Mouse (Mus musculus) heart, embryonic 12.5 days (tissue): ENCODE results near the gene Opa3. TPM values are rescaled to one million over a fixed set of nuclear protein-coding genes. Genes with fewer than 3 reads are reported as not detected.

ENCODE experiments used
- ATAC-seq: fragments of 200-750 bp; cut with Nextera tagmentation; 2 replicates; pipeline ENCODE4 v1.8.0; 2017; ENCODE audit warnings: moderate TSS enrichment, moderate library complexity; ENCODE audit not compliant: insufficient number of reproducible peaks, low FRiP score
- H3K27ac ChIP-seq: fragments of 300-500 bp; sonication (generic); 2 replicates; pipeline ENCODE4 v1.5.1; 2016; ENCODE audit warnings: mild to moderate bottlenecking, moderate library complexity; ENCODE audit not compliant: poor library complexity, severe bottlenecking
- H3K27me3 ChIP-seq: fragments of 300-500 bp; sonication (generic); replicated peaks from 2 replicates; pipeline ENCODE4 v1.6.1; 2016; ENCODE audit warnings: mild to moderate bottlenecking, moderate library complexity
- H3K36me3 ChIP-seq: fragments of 300-500 bp; sonication (generic); 2 replicates; pipeline ENCODE4 v1.6.1; 2016; ENCODE audit warnings: mild to moderate bottlenecking, moderate library complexity
- H3K4me1 ChIP-seq: fragments of 300-500 bp; sonication (generic); replicated peaks from 2 replicates; pipeline ENCODE4 v1.6.1; 2016; ENCODE audit warnings: mild to moderate bottlenecking
- H3K4me2 ChIP-seq: fragments of 300-500 bp; sonication (generic); 2 replicates; pipeline ENCODE4 v1.6.1; 2016; ENCODE audit warnings: mild to moderate bottlenecking, moderate library complexity
- H3K4me3 ChIP-seq: fragments of 300-500 bp; sonication (generic); 2 replicates; pipeline ENCODE4 v1.5.1; 2016; ENCODE audit warnings: mild to moderate bottlenecking
- H3K9ac ChIP-seq: fragments of 300-500 bp; sonication (generic); 2 replicates; pipeline ENCODE4 v1.6.1; 2016; ENCODE audit warnings: mild to moderate bottlenecking, moderate library complexity
- H3K9me3 ChIP-seq: fragments of 300-500 bp; sonication (generic); replicated peaks from 2 replicates; pipeline ENCODE4 v1.6.1; 2016; ENCODE audit warnings: mild to moderate bottlenecking, moderate library complexity
- WGBS: fragments of 180-500 bp; shearing (Covaris S2); methylation state at CpG from one replicate; pipeline ENCODE4 v1.1.7; 2016; 5-methylcytosine and 5-hydroxymethylcytosine counted together
- polyA plus RNA-seq: library from polyadenylated mRNA; unstranded; fragments of >200 nt; fragmentation: Nextera tagmentation; extraction: Ambion mirVana; gene quantifications from 2 replicates; pipeline ENCODE4 v1.2.1, GENCODE M21; 2016

The Opa3 gene
- polyA plus RNA-seq, 1 experiment from 2014 or later: 37.0 TPM

DNA sequence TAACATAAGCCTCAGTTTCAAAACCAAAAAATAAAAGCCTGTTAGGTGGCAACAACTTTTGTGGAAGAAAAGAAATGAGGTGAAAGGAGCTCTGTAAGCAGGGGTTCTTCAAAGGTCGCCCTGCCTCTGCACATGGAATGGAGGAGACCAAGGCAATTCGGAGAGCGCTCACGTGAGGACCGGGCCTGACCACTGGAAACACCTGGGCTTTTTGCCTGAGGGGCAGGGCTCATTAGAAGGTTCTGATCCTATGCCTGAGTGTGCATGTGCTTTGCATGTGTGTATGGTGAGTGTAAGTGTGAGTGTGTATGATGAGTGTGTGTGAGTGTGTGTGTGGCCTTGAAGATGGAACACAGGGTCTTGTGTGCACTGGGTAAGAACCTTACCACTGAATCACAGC, 2.8 kb downstream of the Opa3 start:
- Histone ChIP-seq H3K4me3 (no peak overlapping the region), H3K9ac (no peak overlapping the region), H3K9me3 (no peaks in the 10 kb centered on the region), H3K36me3 (peaks cover 20% of the 10 kb centered on the region), H3K4me2 (no peak overlapping the region), H3K4me1 (peaks cover 38% of the 10 kb centered on the region), H3K27ac (no peak overlapping the region), H3K27me3 (no peaks in the 10 kb centered on the region)
- 92% methylated on average over 5 of the region's 5 CpGs for WGBS
- no peak for ATAC-seq

DNA sequence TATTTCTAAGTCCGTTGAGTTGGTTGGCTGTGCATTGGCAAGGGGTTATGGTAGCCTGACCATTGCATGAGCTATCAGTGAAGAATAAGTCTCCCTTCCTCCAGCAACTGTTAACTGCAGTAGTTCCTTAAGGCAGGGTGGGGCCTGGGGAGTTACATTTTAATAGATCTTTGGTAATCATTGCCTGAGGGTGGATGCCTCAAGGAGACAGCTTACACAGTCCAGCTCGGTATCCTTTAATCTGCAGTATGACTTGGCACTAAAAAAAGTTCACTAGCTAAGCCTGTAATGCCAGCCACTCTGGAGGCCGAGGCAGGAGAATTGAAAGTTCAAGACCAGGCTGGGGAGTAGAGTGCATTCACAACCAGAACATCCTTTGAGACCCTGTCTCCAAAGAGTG, 3.7 kb downstream of the Opa3 start:
- Histone ChIP-seq H3K36me3 (peaks cover 18% of the 10 kb centered on the region), H3K4me1 (peaks cover 45% of the 10 kb centered on the region), H3K9ac (no peak overlapping the region), H3K4me3 (no peak overlapping the region), H3K27ac (no peak overlapping the region), H3K9me3 (no peaks in the 10 kb centered on the region), H3K27me3 (no peaks in the 10 kb centered on the region), H3K4me2 (no peak overlapping the region)
- no peak for ATAC-seq
- WGBS: 87% methylated on average over 3 of the region's 3 CpGs

DNA sequence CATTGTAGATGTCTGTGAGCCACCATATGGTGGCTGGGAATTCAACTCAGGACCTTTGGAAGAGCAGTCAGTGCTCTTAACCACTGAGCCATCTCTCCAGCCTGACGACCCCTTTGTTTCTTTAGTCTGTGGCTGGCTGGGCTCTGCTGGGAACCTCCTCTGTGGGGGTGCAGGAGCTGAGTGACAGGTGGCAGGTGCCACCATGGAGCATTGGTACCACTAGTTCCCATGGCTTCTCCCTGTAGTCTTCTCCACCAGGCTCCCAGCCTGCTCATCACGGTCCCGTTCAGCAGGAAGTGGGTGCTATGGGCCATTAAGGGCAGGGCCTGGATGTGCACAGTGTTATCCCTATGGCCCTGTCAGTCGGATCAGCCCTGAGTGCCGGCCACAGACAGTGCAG, 6.5 kb downstream of the Opa3 start:
- WGBS: 78% methylated on average over 5 of the region's 5 CpGs
- Histone ChIP-seq H3K9ac (no peak overlapping the region), H3K27ac (no peak overlapping the region)

DNA sequence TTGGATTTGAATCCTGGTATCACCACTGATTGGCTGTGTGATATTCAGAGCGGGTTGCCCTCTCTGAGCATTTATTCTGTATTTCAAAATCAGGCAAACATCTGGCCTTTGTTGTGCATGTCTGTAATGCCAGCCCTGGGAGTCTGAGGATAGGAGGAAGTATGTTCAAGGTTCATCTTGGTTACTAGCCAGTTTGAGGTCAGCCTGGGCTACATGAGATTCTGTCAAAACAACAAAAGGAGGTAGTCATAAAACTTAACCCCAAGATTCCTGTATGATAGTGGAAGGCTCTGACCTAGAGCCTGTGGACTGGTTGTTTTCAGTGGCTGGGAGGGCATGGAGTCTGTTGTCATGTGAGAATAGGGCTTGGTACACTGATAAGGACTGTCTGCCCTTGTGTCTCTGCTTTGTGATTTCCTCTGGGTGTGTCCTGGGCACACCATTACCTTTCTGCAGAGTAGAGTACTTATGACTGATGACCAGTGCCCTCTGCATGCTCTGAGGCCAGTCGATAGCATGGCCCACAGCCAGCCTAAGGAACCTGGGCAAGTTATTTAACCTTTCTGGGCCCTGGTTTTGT, 7.0 kb downstream of the Opa3 start:
- Histone ChIP-seq H3K4me2 (no peak overlapping the region), H3K4me1 (peaks cover 60% of the 10 kb centered on the region), H3K27me3 (no peaks in the 10 kb centered on the region), H3K9me3 (no peaks in the 10 kb centered on the region), H3K9ac (no peak overlapping the region), H3K27ac (no peak overlapping the region), H3K4me3 (no peak overlapping the region), H3K36me3 (peaks cover 21% of the 10 kb centered on the region)
- no peak for ATAC-seq
- 78% methylated on average over 2 of the region's 2 CpGs for WGBS

More for the DNA sequence above, 6.5 kb downstream of the Opa3 start:
- ATAC-seq: no peak
- peaks cover 18% of the 10 kb centered on the region for H3K36me3 ChIP-seq
- H3K4me1 ChIP-seq: peaks cover 60% of the 10 kb centered on the region
- no peaks in the 10 kb centered on the region for H3K9me3 ChIP-seq
- H3K27me3 ChIP-seq: no peaks in the 10 kb centered on the region
- H3K4me2 ChIP-seq: no peak overlapping the region
- H3K4me3 ChIP-seq: no peak overlapping the region

DNA sequence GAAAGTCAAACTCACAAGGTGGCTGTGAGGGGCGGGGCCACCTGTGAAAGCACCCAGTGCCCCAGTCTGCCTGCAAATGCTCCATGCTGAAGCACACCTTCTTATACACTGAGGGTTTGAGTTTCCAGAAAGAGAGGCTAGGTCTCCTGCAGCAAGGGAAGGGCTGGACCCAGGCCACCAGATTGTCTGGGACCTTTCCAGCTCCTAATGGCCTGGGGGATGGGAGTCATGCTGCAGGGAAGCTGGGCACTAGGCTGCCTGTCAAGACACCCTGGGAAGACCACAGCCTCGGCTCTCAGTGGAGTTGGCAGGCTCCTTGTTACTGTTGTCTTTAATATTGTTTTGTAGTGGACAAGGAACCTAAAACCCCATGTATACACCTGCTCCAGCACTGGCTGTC, 8.3 kb downstream of the Opa3 start:
- no peak for ATAC-seq
- Histone ChIP-seq H3K9ac (peak overlapping the region; percentile 28), H3K4me3 (no peak overlapping the region), H3K4me1 (peaks cover 54% of the 10 kb centered on the region), H3K36me3 (peaks cover 24% of the 10 kb centered on the region), H3K9me3 (no peaks in the 10 kb centered on the region), H3K27me3 (no peaks in the 10 kb centered on the region), H3K27ac (peak overlapping the region; percentile 57), H3K4me2 (no peak overlapping the region)
- WGBS: 73% methylated on average over 2 of the region's 2 CpGs

DNA sequence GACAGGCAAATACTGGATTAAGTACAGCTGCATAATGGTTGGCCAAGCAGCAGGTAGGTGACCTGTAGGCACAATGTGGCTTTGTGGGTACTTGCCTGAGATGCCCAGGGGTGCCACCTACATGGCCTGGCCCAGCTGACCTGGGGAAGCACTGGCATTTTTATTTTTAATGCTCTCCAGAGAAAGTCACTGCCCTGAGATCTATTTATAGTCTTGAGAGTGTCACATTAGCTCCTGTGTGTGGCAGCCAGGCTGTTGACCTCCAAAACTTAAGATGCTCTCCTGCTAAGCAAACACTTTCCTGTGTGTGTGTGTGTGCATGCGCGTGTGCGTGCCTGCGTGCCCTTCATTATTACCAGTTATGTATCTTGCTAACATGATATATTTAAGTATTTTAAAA, 10.2 kb downstream of the Opa3 start:
- Histone ChIP-seq H3K4me2 (peak overlapping the region; percentile 16; the same call in 1 of the 2 replicates), H3K9me3 (no peaks in the 10 kb centered on the region), H3K27ac (peak overlapping the region; percentile 90), H3K4me1 (peaks cover 53% of the 10 kb centered on the region), H3K4me3 (no peak overlapping the region), H3K9ac (no peak overlapping the region), H3K27me3 (no peaks in the 10 kb centered on the region), H3K36me3 (peaks cover 14% of the 10 kb centered on the region)
- no peak for ATAC-seq
- WGBS: 75% methylated on average over 4 of the region's 4 CpGs

DNA sequence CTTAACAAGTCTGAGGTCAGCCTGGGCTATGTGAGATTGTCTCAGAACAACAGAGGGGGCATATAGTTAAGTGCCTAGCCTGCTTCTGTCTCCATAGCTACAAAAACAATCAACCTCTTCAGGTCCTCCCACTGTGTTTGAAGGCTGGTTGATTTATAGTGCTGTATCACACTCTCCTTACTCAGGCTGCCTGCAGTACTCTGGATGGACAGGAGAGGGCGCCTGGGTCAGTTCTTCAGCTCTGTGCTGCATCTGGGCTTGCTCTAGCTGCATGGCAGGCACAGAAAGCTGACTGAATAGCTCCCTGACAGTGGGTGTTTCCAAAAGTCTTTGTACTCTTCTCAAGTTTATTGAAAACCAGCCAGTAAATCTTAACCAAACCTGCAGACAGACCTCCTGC, 11.3 kb downstream of the Opa3 start:
- ATAC-seq: peak; percentile 81
- H3K36me3 ChIP-seq: peaks cover 14% of the 10 kb centered on the region; the same call in 1 of the 2 replicates
- no peaks in the 10 kb centered on the region for H3K27me3 ChIP-seq
- H3K4me2 ChIP-seq: no peak overlapping the region
- 0% methylated on average over 1 of the region's 1 CpGs for WGBS
- H3K9me3 ChIP-seq: no peaks in the 10 kb centered on the region
- peak overlapping the region; percentile 90 for H3K27ac ChIP-seq
- H3K9ac ChIP-seq: 0 out of 2 replicates have a peak overlapping the region, but pooled peaks have one; percentile 3
- peaks cover 53% of the 10 kb centered on the region for H3K4me1 ChIP-seq
- no peak overlapping the region for H3K4me3 ChIP-seq

DNA sequence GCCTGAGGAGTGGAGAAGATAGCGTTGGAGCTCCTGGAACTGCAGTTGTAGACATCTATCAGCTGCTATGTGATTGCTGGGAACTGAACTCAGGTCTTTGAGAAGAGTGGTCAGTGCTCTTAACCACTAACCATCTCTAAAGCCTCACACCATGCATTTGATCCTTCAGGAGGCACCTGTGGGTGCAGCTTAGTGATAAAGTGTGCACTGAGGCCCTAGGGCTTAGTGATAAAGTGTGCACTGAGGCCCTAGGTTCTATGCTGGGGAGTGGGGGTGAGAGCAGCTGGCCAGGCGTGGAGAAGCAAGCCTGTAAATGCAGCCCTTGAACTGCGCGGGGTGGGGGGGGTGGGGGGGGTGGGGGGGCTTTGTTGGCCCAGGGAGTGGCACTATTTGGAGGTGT, 11.9 kb downstream of the Opa3 start:
- Histone ChIP-seq H3K36me3 (peaks cover 20% of the 10 kb centered on the region), H3K4me2 (no peak overlapping the region), H3K27ac (0 out of 2 replicates have a peak overlapping the region, but pooled peaks have one; percentile 25), H3K4me3 (no peak overlapping the region), H3K27me3 (no peaks in the 10 kb centered on the region), H3K4me1 (peaks cover 48% of the 10 kb centered on the region), H3K9me3 (no peaks in the 10 kb centered on the region), H3K9ac (no peak overlapping the region)
- ATAC-seq: no peak
- WGBS: 60% methylated on average over 4 of the region's 4 CpGs

DNA sequence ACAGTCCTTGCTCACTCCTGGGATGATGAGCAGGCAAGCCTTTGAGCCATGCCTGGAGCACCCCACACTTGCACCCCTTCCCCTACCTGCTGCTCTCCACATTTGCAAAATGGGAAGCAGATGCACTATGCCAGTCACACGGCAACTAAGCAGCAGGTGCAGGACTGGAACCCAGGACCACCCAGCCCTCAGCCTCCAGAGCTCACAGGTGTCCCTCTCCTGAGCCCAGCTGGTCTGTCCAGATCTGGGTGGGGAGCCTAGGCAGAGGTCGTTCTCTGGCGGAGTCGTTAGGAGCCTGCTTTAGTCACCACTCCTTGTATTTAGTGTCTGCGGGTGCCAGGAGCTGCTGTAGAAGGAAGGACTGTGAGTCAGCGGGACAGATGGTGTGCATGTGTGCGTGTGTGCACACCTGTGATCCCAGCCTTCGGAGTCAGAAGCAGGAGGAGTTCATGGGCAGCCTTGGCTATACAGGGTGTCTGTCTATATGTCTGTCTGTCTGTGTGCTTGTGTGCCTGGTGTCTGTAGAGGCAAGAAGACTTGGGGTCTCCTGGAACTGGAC, 12.8 kb downstream of the Opa3 start:
- Histone ChIP-seq H3K9ac (no peak overlapping the region), H3K27ac (no peak overlapping the region), H3K4me1 (peaks cover 39% of the 10 kb centered on the region), H3K4me2 (no peak overlapping the region), H3K9me3 (no peaks in the 10 kb centered on the region), H3K27me3 (no peaks in the 10 kb centered on the region), H3K4me3 (no peak overlapping the region), H3K36me3 (peaks cover 30% of the 10 kb centered on the region)
- no peak for ATAC-seq
- 82% methylated on average over 8 of the region's 8 CpGs for WGBS

DNA sequence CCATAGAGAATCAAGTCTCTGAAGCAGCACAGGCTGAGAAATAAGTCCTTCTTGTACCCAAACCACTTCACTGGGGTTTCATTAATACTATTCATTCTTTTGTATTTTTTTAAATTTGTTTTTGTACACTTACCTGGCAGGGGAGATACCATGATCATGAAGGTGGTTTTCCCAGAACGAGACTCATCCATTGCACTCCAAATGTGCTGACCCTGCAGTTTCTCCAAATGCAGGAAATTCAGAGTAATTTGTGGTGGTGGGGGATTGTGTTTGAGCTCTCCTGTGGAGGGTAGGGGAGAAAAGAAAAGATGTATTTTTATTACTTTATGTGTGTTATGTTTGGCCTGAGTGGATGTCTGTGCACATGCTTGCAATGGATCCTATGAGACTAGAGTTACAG, 13.9 kb downstream of the Opa3 start:
- Histone ChIP-seq H3K36me3 (peaks cover 39% of the 10 kb centered on the region), H3K27me3 (no peaks in the 10 kb centered on the region), H3K4me1 (peaks cover 30% of the 10 kb centered on the region), H3K27ac (no peak overlapping the region), H3K9me3 (no peaks in the 10 kb centered on the region), H3K9ac (no peak overlapping the region), H3K4me3 (no peak overlapping the region), H3K4me2 (no peak overlapping the region)
- no peak for ATAC-seq
- 84% methylated on average over 1 of the region's 1 CpGs for WGBS

DNA sequence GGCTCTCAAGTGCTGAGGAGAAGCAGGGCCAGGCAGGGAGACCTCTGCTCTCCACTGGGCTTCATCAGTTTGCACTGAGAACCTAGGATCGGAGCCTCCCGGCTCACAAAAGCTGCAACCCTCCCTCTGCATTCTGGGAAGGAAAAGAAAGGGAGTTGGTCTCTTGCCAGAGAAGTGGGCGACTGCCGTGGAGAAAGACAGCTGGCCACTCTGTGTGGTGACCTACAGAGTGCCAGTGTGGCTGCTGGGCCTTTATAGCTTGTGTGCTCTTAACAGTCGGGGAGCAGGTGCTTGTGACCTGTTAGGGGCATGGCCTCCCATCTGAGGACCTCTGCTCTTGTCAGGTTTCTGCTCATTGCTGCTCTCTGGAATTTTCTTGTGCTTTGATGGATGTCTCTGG, 15.7 kb downstream of the Opa3 start:
- no peaks in the 10 kb centered on the region for H3K27me3 ChIP-seq
- WGBS: 76% methylated on average over 5 of the region's 5 CpGs
- H3K27ac ChIP-seq: no peak overlapping the region
- peaks cover 14% of the 10 kb centered on the region for H3K4me1 ChIP-seq
- no peak overlapping the region for H3K4me2 ChIP-seq
- H3K36me3 ChIP-seq: peaks cover 48% of the 10 kb centered on the region
- H3K9me3 ChIP-seq: no peaks in the 10 kb centered on the region
- no peak overlapping the region for H3K9ac ChIP-seq
- H3K4me3 ChIP-seq: no peak overlapping the region
- no peak for ATAC-seq

DNA sequence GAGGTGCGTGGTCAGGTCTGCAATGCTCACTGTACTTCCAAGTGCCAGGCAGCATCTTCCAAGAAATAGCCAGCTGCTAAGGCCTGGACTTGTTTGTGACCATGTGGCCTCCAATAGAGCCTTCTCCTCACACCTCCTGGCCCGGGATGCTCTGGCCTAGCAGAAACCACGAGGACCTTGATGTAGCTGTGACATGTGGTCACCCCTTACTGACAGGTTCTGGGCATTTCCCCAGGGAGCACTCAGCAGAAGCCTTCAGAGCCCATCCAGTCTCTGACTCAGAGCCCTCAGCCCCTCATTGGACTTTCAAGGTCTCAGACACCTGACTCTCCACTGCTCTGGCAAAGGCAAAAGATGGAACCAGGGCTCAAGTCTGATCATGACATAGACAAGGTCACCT, 16.9 kb downstream of the Opa3 start:
- H3K9ac ChIP-seq: no peak overlapping the region
- no peak overlapping the region for H3K4me2 ChIP-seq
- H3K27me3 ChIP-seq: no peaks in the 10 kb centered on the region
- H3K4me3 ChIP-seq: no peak overlapping the region
- peaks cover 45% of the 10 kb centered on the region for H3K36me3 ChIP-seq
- no peak for ATAC-seq
- no peaks in the 10 kb centered on the region for H3K9me3 ChIP-seq
- WGBS: 76% methylated on average over 3 of the region's 3 CpGs
- H3K27ac ChIP-seq: no peak overlapping the region
- peaks cover 3% of the 10 kb centered on the region; the same call in 1 of the 2 replicates for H3K4me1 ChIP-seq
